ENCODE assay signal across 12 mouse cellular contexts in the genomic region with DNA sequence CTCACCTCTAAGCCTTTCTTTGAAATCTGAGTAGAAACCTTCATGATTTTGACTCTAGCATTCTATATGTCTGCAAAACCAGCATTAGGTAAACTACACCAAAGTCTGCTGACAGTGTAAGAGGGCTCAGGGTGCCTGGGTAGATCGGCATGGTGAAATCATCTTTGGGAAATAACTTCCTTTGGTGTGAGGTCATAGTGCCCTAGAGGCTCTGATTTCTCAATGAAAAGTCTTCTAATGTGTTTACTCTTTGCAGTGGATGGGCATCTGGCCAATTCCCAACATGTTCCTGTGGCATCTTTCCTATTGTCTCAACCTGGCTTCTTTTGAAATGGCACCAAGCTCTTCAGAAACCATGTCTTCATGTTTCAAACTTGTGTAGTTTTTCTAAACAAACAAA. TPM values are rescaled to one million over a fixed set of nuclear protein-coding genes. Genes with fewer than 3 reads are reported as not detected.
DNase-seq lines count a peak whose midpoint lies in the region; ATAC-seq and TF ChIP-seq lines count a peak whose summit lies in the region.
"Had no signal": no experiment of that assay in that cellular context is flagged by ENCODE, and none has a peak within 500 bp of the region (broad histone marks: within the 10 kb centered on the region; RNA-seq: fewer than 3 reads in every experiment).

No protein-coding gene starts in this region.

- ATAC-seq in megakaryocyte progenitor cell, adult 5-6 weeks (replicated peaks; ENCODE audit: poor library complexity), result 0 out of 2 replicates have a peak, but pooled peaks have one; percentile 26

- H3K9ac ChIP-seq in liver, adult 2 months (ENCODE audit: low read depth, low read length), result no peak overlapping the region
- H3K9ac ChIP-seq: heart, embryonic 15.5 days; hindbrain, embryonic 14.5 days; limb, embryonic 15.5 days had no signal

- intact Hi-C loops in left cerebral cortex, adult 2 months (cut with DNase I), result no loop called here

- no peak overlapping the region for H3K27ac ChIP-seq in liver, adult 2 months (replicated peaks; ENCODE audit: insufficient read depth, low read depth, low read length)
- H3K27ac ChIP-seq in left cerebral cortex, adult 2 months, result no peak overlapping the region; the same call in 1 of the 2 replicates
- H3K27ac ChIP-seq: heart, embryonic 15.5 days; hindbrain, embryonic 14.5 days; limb, embryonic 15.5 days had no signal

- no peak overlapping the region for H3K4me3 ChIP-seq in liver, adult 2 months (ENCODE audit: insufficient read depth, low read depth, low read length)
- H3K4me3 ChIP-seq in left cerebral cortex, adult 2 months, result no peak overlapping the region
- H3K4me3 ChIP-seq: heart, embryonic 15.5 days; limb, embryonic 15.5 days; megakaryocyte, embryonic 14.5 days had no signal

- TF ChIP-seq POLR2A in liver, adult 2 months (IDR thresholded peaks at IDR 0.05; ENCODE audit: extremely low read depth, insufficient read depth, low read length), result no peak

- WGBS in liver, adult 2 months, result 9% methylated on average over 1 of the region's 1 CpGs

- DNase-seq in cerebellum, adult 18-20 months, result peak; percentile 25 to 44
- DNase-seq in cerebellum, adult 11 months, result no peak
- DNase-seq in liver, adult 2 months (ENCODE audit: extremely low read depth, low read depth, low spot score), result peak; percentile 34
- DNase-seq in liver, result no peak
- DNase-seq in cerebellum, adult 9-10 months, result peak; percentile 40
- no peak for DNase-seq in left cerebral cortex, adult 2 months (ENCODE audit: extremely low spot score in 1 of 2, low spot score in 2 of 2)
- DNase-seq in thymus, postnatal 25 days, result no peak

- no peak for TF ChIP-seq CTCF in liver, adult 2 months (IDR thresholded peaks at IDR 0.05; ENCODE audit: low read depth, low read length)
- no peak for TF ChIP-seq CTCF in left cerebral cortex, adult 2 months (IDR thresholded peaks at IDR 0.05)

- H3K4me1 ChIP-seq in liver, adult 2 months (ENCODE audit: control insufficient read depth, insufficient read depth, low read length), result peaks cover 2% of the 10 kb centered on the region
- H3K4me1 ChIP-seq: heart, embryonic 15.5 days; limb, embryonic 15.5 days; megakaryocyte, embryonic 14.5 days had no signal

- peaks cover 8% of the 10 kb centered on the region; the same call in 1 of the 2 replicates for H3K79me2 ChIP-seq in liver, adult 2 months (ENCODE audit: control insufficient read depth, insufficient read depth, low read length)

- H3K27me3 ChIP-seq in liver, adult 2 months (ENCODE audit: control insufficient read depth, insufficient read depth, low read length), result no peaks in the 10 kb centered on the region
- H3K27me3 ChIP-seq: heart, embryonic 15.5 days; limb, embryonic 15.5 days; megakaryocyte, embryonic 14.5 days had no signal

- H3K36me3 ChIP-seq in liver, adult 2 months (ENCODE audit: control insufficient read depth, insufficient read depth, low read length), result peaks cover 32% of the 10 kb centered on the region

RNA-seq across cellular contexts. Expression of a gene that starts 58.5 kb away (rescaled TPM):
- total RNA-seq in liver, adult 2 months (2014; rRNA removed), result 120 and 122 TPM in 2 replicates
- 57.7 and 67.0 TPM in 2 replicates for polyA plus RNA-seq in liver, adult 2 months (2012; rRNA removed)
- total RNA-seq in megakaryocyte progenitor cell, adult 5-6 weeks (2015), result 131 and 135 TPM in 2 replicates
- 142 and 172 TPM in 2 replicates for total RNA-seq in megakaryocyte progenitor cell, adult 5-6 weeks (2017)
- 100 to 1,000 TPM; 153 to 165 TPM for total RNA-seq in left cerebral cortex, adult 2 months (2021)

Comparison
In these comparisons a context has a peak if more than half of its experiments do, and no peak if none do; other contexts are left out.
1. DNase-seq: peak in cerebellum, adult 18-20 months (2 of 2), liver, adult 2 months (single experiment) and cerebellum, adult 9-10 months (single experiment); none in cerebellum, adult 11 months (single experiment), liver (single experiment), left cerebral cortex, adult 2 months (0 of 2) and thymus, postnatal 25 days (single experiment).